Mouse (Mus musculus): ENCODE data around the gene Emb. TPM values are rescaled to one million over a fixed set of nuclear protein-coding genes. Genes with fewer than 3 reads are reported as not detected.
A peak's percentile ranks its signal among the peaks of the same experiment; 100 is the strongest.

The Emb gene
- polyA plus RNA-seq, 1 experiment from 2014 or later, result 45.6 TPM

GRCm38 (mm10) chr13:117235530-117236212, 27.3 kb downstream of the Emb start:
- H3K36me3 ChIP-seq (ENCODE audit: insufficient read depth, low read length), result no peaks in the 10 kb centered on the region
- H3K9ac ChIP-seq (replicated peaks; ENCODE audit: low read length), result no peak overlapping the region
- 0 out of 2 replicates have a peak overlapping the region, but pooled peaks have one; percentile 10 for H3K4me2 ChIP-seq (replicated peaks; ENCODE audit: low read depth, low read length)
- no peaks in the 10 kb centered on the region for H3K27me3 ChIP-seq (ENCODE audit: insufficient read depth, low read length)
- no peaks in the 10 kb centered on the region for H3K9me3 ChIP-seq (ENCODE audit: low read length)
- peak; percentile 93 for ATAC-seq (ENCODE audit: low FRiP score, low TSS enrichment)
- 22% methylated on average over 11 of the region's 11 CpGs for WGBS
- H3K4me1 ChIP-seq (ENCODE audit: insufficient read depth, low read length), result peaks cover 21% of the 10 kb centered on the region
- 0 out of 2 replicates have a peak overlapping the region, but pooled peaks have one; percentile 41 for H3K27ac ChIP-seq (ENCODE audit: low read length)
- no peak overlapping the region for H3K4me3 ChIP-seq (ENCODE audit: low read length)

DNA sequence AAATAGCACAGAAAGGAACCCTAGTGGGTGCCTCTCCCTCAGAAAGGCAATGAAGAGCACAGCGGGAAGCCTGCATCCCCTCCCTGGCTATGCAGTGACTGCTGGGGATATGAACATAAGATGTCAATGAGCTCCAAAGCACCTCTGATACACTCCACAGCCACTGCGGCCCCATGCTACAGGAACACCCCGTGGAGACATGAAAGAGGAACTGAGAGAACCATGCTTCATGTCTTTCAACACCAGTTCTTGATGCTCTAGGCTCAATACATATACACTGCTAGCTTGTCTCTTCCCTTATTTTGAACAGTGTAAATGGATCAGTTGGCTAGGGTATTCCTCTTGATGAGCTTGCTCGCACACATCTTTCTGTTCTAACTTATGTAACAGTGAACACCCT, 28.8 kb downstream of the Emb start:
- H3K4me1 ChIP-seq (ENCODE audit: insufficient read depth, low read length), result peaks cover 14% of the 10 kb centered on the region
- no peak for ATAC-seq (ENCODE audit: low FRiP score, low TSS enrichment)
- no peak overlapping the region for H3K4me3 ChIP-seq (ENCODE audit: low read length)
- no peak overlapping the region for H3K9ac ChIP-seq (replicated peaks; ENCODE audit: low read length)
- H3K9me3 ChIP-seq (ENCODE audit: low read length), result no peaks in the 10 kb centered on the region
- H3K27ac ChIP-seq (ENCODE audit: low read length), result no peak overlapping the region
- H3K36me3 ChIP-seq (ENCODE audit: insufficient read depth, low read length), result no peaks in the 10 kb centered on the region
- no peaks in the 10 kb centered on the region for H3K27me3 ChIP-seq (ENCODE audit: insufficient read depth, low read length)
- 86% methylated on average over 4 of the region's 4 CpGs for WGBS
- no peak overlapping the region for H3K4me2 ChIP-seq (replicated peaks; ENCODE audit: low read depth, low read length)

GRCm38 (mm10) chr13:117242063-117242462, 33.7 kb downstream of the Emb start:
- Histone ChIP-seq H3K4me3 (ENCODE audit: low read length) (no peak overlapping the region), H3K27ac (ENCODE audit: low read length) (no peak overlapping the region), H3K4me2 (replicated peaks; ENCODE audit: low read depth, low read length) (no peak overlapping the region), H3K4me1 (ENCODE audit: insufficient read depth, low read length) (no peaks in the 10 kb centered on the region), H3K9ac (replicated peaks; ENCODE audit: low read length) (no peak overlapping the region), H3K27me3 (ENCODE audit: insufficient read depth, low read length) (no peaks in the 10 kb centered on the region), H3K36me3 (ENCODE audit: insufficient read depth, low read length) (no peaks in the 10 kb centered on the region), H3K9me3 (ENCODE audit: low read length) (no peaks in the 10 kb centered on the region)
- 88% methylated on average over 3 of the region's 3 CpGs for WGBS
- ATAC-seq (ENCODE audit: low FRiP score, low TSS enrichment), result no peak

DNA sequence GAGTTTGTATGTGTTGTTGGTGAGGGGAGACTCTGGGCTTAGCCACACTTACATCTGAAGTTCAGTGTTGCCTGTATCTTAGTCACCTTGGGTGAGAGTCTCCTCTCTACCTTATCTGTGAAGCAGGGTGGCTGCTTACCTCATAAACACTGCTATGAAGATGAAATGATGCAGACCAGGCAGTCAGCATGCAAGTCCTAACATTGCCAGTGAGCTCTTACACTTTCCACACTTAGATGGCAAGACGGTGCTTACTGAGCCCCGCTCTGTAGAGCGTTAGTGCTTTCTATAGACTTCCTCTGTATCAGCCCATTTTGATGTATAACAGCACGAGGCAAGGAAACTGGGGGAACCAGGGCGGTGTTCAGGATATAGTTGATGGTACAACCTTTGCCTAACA, 34.3 kb downstream of the Emb start:
- Histone ChIP-seq H3K4me1 (ENCODE audit: insufficient read depth, low read length) (no peaks in the 10 kb centered on the region), H3K4me3 (ENCODE audit: low read length) (no peak overlapping the region), H3K27ac (ENCODE audit: low read length) (no peak overlapping the region), H3K36me3 (ENCODE audit: insufficient read depth, low read length) (no peaks in the 10 kb centered on the region), H3K9me3 (ENCODE audit: low read length) (no peaks in the 10 kb centered on the region), H3K9ac (replicated peaks; ENCODE audit: low read length) (no peak overlapping the region), H3K4me2 (replicated peaks; ENCODE audit: low read depth, low read length) (no peak overlapping the region), H3K27me3 (ENCODE audit: insufficient read depth, low read length) (no peaks in the 10 kb centered on the region)
- ATAC-seq (ENCODE audit: low FRiP score, low TSS enrichment), result no peak
- WGBS, result 82% methylated on average over 5 of the region's 5 CpGs

- no peak for ATAC-seq (ENCODE audit: low FRiP score, low TSS enrichment)
- Histone ChIP-seq H3K27me3 (ENCODE audit: insufficient read depth, low read length) (no peaks in the 10 kb centered on the region), H3K4me3 (ENCODE audit: low read length) (no peak overlapping the region), H3K9ac (replicated peaks; ENCODE audit: low read length) (no peak overlapping the region), H3K9me3 (ENCODE audit: low read length) (no peaks in the 10 kb centered on the region), H3K36me3 (ENCODE audit: insufficient read depth, low read length) (no peaks in the 10 kb centered on the region), H3K4me2 (replicated peaks; ENCODE audit: low read depth, low read length) (no peak overlapping the region), H3K4me1 (ENCODE audit: insufficient read depth, low read length) (no peaks in the 10 kb centered on the region), H3K27ac (ENCODE audit: low read length) (no peak overlapping the region)
- 88% methylated on average over 4 of the region's 4 CpGs for WGBS
Measured at GRCm38 (mm10) chr13:117260704-117261103, 52.4 kb downstream of the Emb start.

- Histone ChIP-seq H3K27ac (ENCODE audit: low read length) (no peak overlapping the region), H3K4me3 (ENCODE audit: low read length) (no peak overlapping the region), H3K9me3 (ENCODE audit: low read length) (no peaks in the 10 kb centered on the region), H3K36me3 (ENCODE audit: insufficient read depth, low read length) (no peaks in the 10 kb centered on the region), H3K9ac (replicated peaks; ENCODE audit: low read length) (no peak overlapping the region), H3K4me1 (ENCODE audit: insufficient read depth, low read length) (no peaks in the 10 kb centered on the region), H3K4me2 (replicated peaks; ENCODE audit: low read depth, low read length) (no peak overlapping the region), H3K27me3 (ENCODE audit: insufficient read depth, low read length) (no peaks in the 10 kb centered on the region)
- WGBS, result 56% methylated on average over 2 of the region's 2 CpGs
- no peak for ATAC-seq (ENCODE audit: low FRiP score, low TSS enrichment)
Measured at GRCm38 (mm10) chr13:117266156-117266555, 57.8 kb downstream of the Emb start.

- Histone ChIP-seq H3K4me1 (ENCODE audit: insufficient read depth, low read length) (no peaks in the 10 kb centered on the region), H3K9me3 (ENCODE audit: low read length) (no peaks in the 10 kb centered on the region), H3K36me3 (ENCODE audit: insufficient read depth, low read length) (no peaks in the 10 kb centered on the region), H3K27me3 (ENCODE audit: insufficient read depth, low read length) (no peaks in the 10 kb centered on the region), H3K4me3 (ENCODE audit: low read length) (no peak overlapping the region), H3K27ac (ENCODE audit: low read length) (no peak overlapping the region), H3K4me2 (replicated peaks; ENCODE audit: low read depth, low read length) (no peak overlapping the region), H3K9ac (replicated peaks; ENCODE audit: low read length) (no peak overlapping the region)
- no peak for ATAC-seq (ENCODE audit: low FRiP score, low TSS enrichment)
- WGBS, result 93% methylated on average over 14 of the region's 14 CpGs
Measured at GRCm38 (mm10) chr13:117267963-117268362, 59.6 kb downstream of the Emb start.

DNA sequence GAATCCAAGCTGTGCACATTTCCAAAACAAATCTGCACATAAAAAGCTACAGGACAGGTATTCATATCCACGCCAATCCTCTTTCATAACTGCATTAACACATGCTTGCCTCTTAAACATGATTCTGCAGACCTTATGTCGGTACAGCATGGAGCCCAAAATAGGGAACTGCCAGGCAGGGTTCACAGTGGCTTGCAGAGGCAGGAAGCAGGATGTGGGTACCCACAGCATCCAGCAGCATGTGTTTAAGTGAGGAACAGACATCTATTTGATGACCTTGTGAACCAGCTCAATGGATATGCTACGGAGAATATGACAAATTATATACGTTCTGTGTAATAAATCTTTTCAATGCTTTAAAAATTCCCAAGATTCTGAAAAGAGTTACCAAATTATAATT, 75.7 kb downstream of the Emb start:
- Histone ChIP-seq H3K27me3 (ENCODE audit: insufficient read depth, low read length) (0 out of 2 replicates have a peak, but pooled peaks cover 1% of the 10 kb centered on the region), H3K9me3 (ENCODE audit: low read length) (no peaks in the 10 kb centered on the region), H3K36me3 (ENCODE audit: insufficient read depth, low read length) (no peaks in the 10 kb centered on the region), H3K27ac (ENCODE audit: low read length) (no peak overlapping the region), H3K4me1 (ENCODE audit: insufficient read depth, low read length) (no peaks in the 10 kb centered on the region), H3K4me2 (replicated peaks; ENCODE audit: low read depth, low read length) (no peak overlapping the region), H3K9ac (replicated peaks; ENCODE audit: low read length) (no peak overlapping the region), H3K4me3 (ENCODE audit: low read length) (no peak overlapping the region)
- ATAC-seq (ENCODE audit: low FRiP score, low TSS enrichment), result no peak
- WGBS, result 79% methylated on average over 4 of the region's 4 CpGs

- no peak overlapping the region for H3K9ac ChIP-seq (replicated peaks; ENCODE audit: low read length)
- no peak for ATAC-seq (ENCODE audit: low FRiP score, low TSS enrichment)
- H3K9me3 ChIP-seq (ENCODE audit: low read length), result no peaks in the 10 kb centered on the region
- 96% methylated on average over 2 of the region's 2 CpGs for WGBS
- no peak overlapping the region for H3K27ac ChIP-seq (ENCODE audit: low read length)
- H3K4me1 ChIP-seq (ENCODE audit: insufficient read depth, low read length), result no peaks in the 10 kb centered on the region
- no peak overlapping the region for H3K4me2 ChIP-seq (replicated peaks; ENCODE audit: low read depth, low read length)
- 0 out of 2 replicates have a peak, but pooled peaks cover 3% of the 10 kb centered on the region for H3K27me3 ChIP-seq (ENCODE audit: insufficient read depth, low read length)
- H3K4me3 ChIP-seq (ENCODE audit: low read length), result no peak overlapping the region
- no peaks in the 10 kb centered on the region for H3K36me3 ChIP-seq (ENCODE audit: insufficient read depth, low read length)
Measured at GRCm38 (mm10) chr13:117286939-117287338, 78.6 kb downstream of the Emb start.

DNA sequence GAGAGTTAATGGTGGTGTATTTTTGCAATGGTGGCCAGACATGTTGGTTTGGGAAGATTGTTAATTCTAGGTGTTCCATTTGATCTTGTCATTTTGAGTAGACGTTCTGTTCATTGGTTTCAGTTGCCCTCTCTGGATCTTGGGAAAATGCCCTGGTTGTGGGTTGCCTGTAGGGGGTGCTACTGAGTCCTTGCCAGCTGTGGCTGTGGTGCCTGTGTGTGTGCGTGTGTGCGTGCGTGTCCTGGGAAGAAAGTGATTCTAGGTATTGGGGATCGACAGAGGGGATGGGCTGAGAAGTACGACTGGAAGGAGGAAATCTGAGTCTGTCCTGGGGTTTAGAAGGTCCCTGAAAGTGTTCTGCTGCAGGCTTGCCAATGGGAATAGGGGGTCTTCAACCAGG, 79.1 kb downstream of the Emb start:
- 87% methylated on average over 6 of the region's 6 CpGs for WGBS
- H3K9ac ChIP-seq (replicated peaks; ENCODE audit: low read length), result no peak overlapping the region
- H3K4me1 ChIP-seq (ENCODE audit: insufficient read depth, low read length), result no peaks in the 10 kb centered on the region
- no peaks in the 10 kb centered on the region for H3K36me3 ChIP-seq (ENCODE audit: insufficient read depth, low read length)
- ATAC-seq (ENCODE audit: low FRiP score, low TSS enrichment), result no peak
- 0 out of 2 replicates have a peak, but pooled peaks cover 3% of the 10 kb centered on the region for H3K27me3 ChIP-seq (ENCODE audit: insufficient read depth, low read length)
- H3K9me3 ChIP-seq (ENCODE audit: low read length), result no peaks in the 10 kb centered on the region
- no peak overlapping the region for H3K4me3 ChIP-seq (ENCODE audit: low read length)
- no peak overlapping the region for H3K4me2 ChIP-seq (replicated peaks; ENCODE audit: low read depth, low read length)
- no peak overlapping the region for H3K27ac ChIP-seq (ENCODE audit: low read length)
